Mouse (Mus musculus) heart, embryonic 10.5 days (tissue): ENCODE measurements at regions not wholly inside any gene's neighbourhood (a gene's known extent, or its start where the extent isn't known, plus 50 kb on each side); places are given as distances from the start of the nearest gene placed in this dataset.

Experiments used
- DNase-seq: peaks from one replicate; pipeline ENCODE4 v3.0.0-alpha.2; 2017; ENCODE audit warnings: low spot score
- H3K27ac ChIP-seq: fragments of 300-500 bp; sonication (generic); 2 replicates; pipeline ENCODE4 v1.5.1; 2016; ENCODE audit warnings: mild to moderate bottlenecking
- H3K27me3 ChIP-seq: fragments of 300-500 bp; sonication (generic); 2 replicates; pipeline ENCODE4 v1.6.1; 2016; ENCODE audit warnings: mild to moderate bottlenecking; ENCODE audit not compliant: poor library complexity, insufficient read depth, severe bottlenecking
- H3K36me3 ChIP-seq: fragments of 300-500 bp; sonication (generic); 2 replicates; pipeline ENCODE4 v1.6.1; 2016; ENCODE audit warnings: mild to moderate bottlenecking, moderate library complexity
- H3K4me1 ChIP-seq: fragments of 300-500 bp; sonication (generic); 2 replicates; pipeline ENCODE4 v1.6.1; 2016; ENCODE audit warnings: mild to moderate bottlenecking
- H3K4me3 ChIP-seq: fragments of 300-500 bp; sonication (generic); 2 replicates; pipeline ENCODE4 v1.5.1; 2016; ENCODE audit warnings: mild to moderate bottlenecking, moderate library complexity
- H3K9me3 ChIP-seq: fragments of 300-500 bp; sonication (generic); 2 replicates; pipeline ENCODE4 v1.6.1; 2016; ENCODE audit warnings: mild to moderate bottlenecking, moderate library complexity
- WGBS: fragments of 180-500 bp; shearing (Covaris S2); methylation state at CpG from one replicate; pipeline ENCODE4 v1.1.7; 2016; 5-methylcytosine and 5-hydroxymethylcytosine counted together

DNA sequence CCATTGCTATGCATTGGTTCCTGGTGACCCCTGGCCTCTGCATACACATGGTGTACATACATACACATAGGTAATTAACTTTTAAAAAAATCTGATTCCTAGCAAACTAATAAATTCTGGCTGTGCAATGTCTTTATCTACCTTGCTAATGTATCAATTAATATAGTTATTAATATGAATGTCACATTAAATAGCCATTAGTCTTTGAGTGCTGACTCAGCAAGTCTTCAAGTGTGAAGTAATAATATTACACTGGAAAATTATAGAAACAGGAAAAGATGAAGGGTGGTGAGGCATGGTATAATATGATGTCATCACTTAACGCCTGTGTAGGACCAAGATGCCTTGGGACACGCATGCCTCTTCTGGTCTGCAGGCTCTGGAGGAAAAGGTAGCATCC is 126.5 kb upstream of the Krr1 start:
- Histone ChIP-seq H3K27me3 (no peaks in the 10 kb centered on the region), H3K4me1 (0 out of 2 replicates have a peak, but pooled peaks cover 9% of the 10 kb centered on the region), H3K9me3 (no peaks in the 10 kb centered on the region), H3K36me3 (no peaks in the 10 kb centered on the region), H3K4me3 (no peak overlapping the region), H3K27ac (no peak overlapping the region)
- no peak for DNase-seq
- WGBS = 89% methylated on average over 2 of the region's 2 CpGs

DNA sequence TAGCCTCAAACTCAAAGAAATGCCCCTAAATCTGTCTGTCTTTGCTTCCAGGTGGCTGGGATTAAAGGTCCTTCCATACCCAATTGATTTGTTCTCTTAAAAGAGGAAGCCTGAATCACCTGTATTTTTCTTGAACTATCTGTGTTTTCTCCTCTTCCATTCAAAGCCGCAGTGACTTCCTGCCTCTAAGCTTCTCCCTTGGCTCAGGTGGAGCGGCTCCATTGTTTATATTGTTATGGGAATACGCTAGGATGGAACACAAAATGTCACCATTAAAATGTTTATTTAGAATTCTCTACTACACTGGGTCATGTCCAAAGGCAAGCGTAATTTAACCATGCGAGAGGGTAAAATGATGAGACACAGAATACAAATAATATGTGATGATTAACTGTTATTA is 118.2 kb upstream of the Krr1 start:
- no peak overlapping the region for H3K27ac ChIP-seq
- no peaks in the 10 kb centered on the region for H3K4me1 ChIP-seq
- H3K4me3 ChIP-seq = no peak overlapping the region
- no peaks in the 10 kb centered on the region for H3K36me3 ChIP-seq
- 84% methylated on average over 5 of the region's 5 CpGs for WGBS
- no peaks in the 10 kb centered on the region for H3K9me3 ChIP-seq
- H3K27me3 ChIP-seq = no peaks in the 10 kb centered on the region
- no peak for DNase-seq

- WGBS = 85% methylated on average over 18 of the region's 18 CpGs
- Histone ChIP-seq H3K27me3 (no peaks in the 10 kb centered on the region), H3K9me3 (no peaks in the 10 kb centered on the region), H3K27ac (no peak overlapping the region), H3K4me1 (no peaks in the 10 kb centered on the region), H3K4me3 (no peak overlapping the region), H3K36me3 (no peaks in the 10 kb centered on the region)
- no peak for DNase-seq
Measured at GRCm38 (mm10) chr10:111855496-111855895, 117.0 kb upstream of the Krr1 start.

DNA sequence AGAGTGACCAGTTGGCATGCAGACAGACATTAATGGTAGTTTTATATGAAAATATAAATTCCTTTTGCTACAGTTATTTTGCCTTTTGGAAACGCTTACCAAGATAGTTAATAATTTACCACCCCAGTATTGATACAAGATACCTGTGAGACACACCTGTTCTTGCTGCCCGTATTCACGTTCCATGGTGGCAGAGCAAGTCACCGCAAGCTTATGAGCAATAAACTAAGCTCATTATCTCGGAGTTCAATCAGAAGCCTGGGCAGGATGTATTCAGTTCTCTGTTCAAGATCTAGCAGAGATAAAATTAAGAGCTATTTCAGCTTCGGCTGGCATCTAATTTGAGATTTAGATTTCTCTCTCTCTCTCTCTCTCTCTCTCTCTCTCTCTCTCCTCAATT is 114.1 kb upstream of the Krr1 start:
- WGBS = 81% methylated on average over 6 of the region's 6 CpGs
- H3K4me1 ChIP-seq = no peaks in the 10 kb centered on the region
- no peaks in the 10 kb centered on the region for H3K27me3 ChIP-seq
- no peaks in the 10 kb centered on the region for H3K36me3 ChIP-seq
- no peak overlapping the region for H3K27ac ChIP-seq
- no peaks in the 10 kb centered on the region for H3K9me3 ChIP-seq
- DNase-seq = no peak
- no peak overlapping the region for H3K4me3 ChIP-seq

- Histone ChIP-seq H3K4me1 (no peaks in the 10 kb centered on the region), H3K36me3 (no peaks in the 10 kb centered on the region), H3K27me3 (no peaks in the 10 kb centered on the region), H3K9me3 (no peaks in the 10 kb centered on the region), H3K27ac (no peak overlapping the region), H3K4me3 (no peak overlapping the region)
- no peak for DNase-seq
- WGBS = 77% methylated on average over 8 of the region's 8 CpGs
Measured at GRCm38 (mm10) chr10:111865286-111865830, 107.1 kb upstream of the Krr1 start.

- H3K4me1 ChIP-seq = no peaks in the 10 kb centered on the region
- H3K4me3 ChIP-seq = no peak overlapping the region
- H3K9me3 ChIP-seq = no peaks in the 10 kb centered on the region
- H3K27me3 ChIP-seq = no peaks in the 10 kb centered on the region
- 49% methylated on average over 6 of the region's 6 CpGs for WGBS
- no peaks in the 10 kb centered on the region for H3K36me3 ChIP-seq
- no peak for DNase-seq
- H3K27ac ChIP-seq = no peak overlapping the region
Measured at GRCm38 (mm10) chr10:111867102-111867501, 105.4 kb upstream of the Krr1 start.

- no peaks in the 10 kb centered on the region for H3K4me1 ChIP-seq
- H3K27ac ChIP-seq = 0 out of 2 replicates have a peak overlapping the region, but pooled peaks have one; percentile 25
- H3K4me3 ChIP-seq = no peak overlapping the region
- H3K36me3 ChIP-seq = no peaks in the 10 kb centered on the region
- H3K27me3 ChIP-seq = no peaks in the 10 kb centered on the region
- DNase-seq = no peak
- WGBS = 23% methylated on average over 6 of the region's 6 CpGs
- H3K9me3 ChIP-seq = no peaks in the 10 kb centered on the region
Measured at GRCm38 (mm10) chr10:111867538-111867937, 104.9 kb upstream of the Krr1 start.

DNA sequence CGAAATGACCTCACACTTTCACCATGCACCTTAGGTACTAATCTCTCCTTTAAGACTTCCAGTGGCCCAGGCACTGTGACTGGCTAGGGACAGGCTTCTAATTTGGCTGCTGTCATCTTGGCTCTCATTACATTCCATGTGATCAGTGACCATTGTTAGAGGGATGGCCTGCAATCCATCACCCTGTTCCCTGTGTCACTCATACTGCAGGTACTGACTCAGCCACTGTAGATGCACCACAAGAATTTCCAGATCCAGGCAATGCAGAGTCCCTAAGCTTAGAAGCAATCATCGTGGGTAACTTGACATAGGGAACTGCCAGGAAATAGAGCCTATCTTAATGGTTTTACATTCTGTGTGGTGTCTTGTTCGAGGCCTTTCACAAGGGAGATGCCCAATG is 92.1 kb upstream of the Krr1 start:
- Histone ChIP-seq H3K9me3 (no peaks in the 10 kb centered on the region), H3K27me3 (no peaks in the 10 kb centered on the region), H3K4me3 (no peak overlapping the region), H3K4me1 (no peaks in the 10 kb centered on the region), H3K27ac (no peak overlapping the region), H3K36me3 (no peaks in the 10 kb centered on the region)
- 45% methylated on average over 3 of the region's 3 CpGs for WGBS
- no peak for DNase-seq

DNA sequence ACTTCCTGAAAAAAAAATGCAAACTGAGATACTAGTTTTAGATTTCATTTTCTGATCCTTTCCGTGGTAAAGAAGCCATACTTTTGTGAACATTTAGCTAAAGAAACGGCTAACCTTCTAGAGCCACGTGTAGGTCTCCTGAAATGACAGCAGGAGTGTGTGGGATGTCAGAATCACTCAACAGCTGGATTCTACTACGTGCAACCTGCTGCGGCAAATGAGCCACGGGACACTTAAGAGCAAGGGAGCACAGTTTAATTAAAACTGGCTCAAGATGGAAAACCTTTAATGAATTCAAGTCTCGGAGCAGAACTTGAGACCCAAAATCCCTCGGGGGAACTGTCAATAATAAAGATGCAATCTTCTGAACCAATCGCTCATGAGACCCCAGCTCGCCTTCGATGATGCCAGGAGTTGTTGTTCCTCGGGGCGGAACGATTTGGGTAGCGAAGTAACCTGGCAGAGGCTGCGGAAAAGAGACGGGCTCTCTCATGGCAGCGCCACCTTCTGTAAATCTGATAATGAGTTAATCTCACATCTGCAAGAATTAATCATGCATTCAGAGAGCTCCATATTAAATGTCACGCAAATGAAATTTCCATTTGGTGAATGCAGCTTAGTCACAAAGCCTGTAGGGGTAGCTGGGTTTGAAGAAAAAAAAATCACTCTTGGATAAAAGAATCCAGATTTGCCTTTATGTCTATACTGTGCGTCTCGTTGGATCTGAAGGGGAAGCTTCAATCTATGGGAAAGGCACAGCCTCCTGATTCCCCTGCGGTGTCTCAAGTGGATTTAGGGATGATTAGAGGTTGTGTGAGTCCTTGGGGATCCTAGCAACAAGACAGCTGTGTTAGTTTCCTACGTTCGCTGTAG is 90.9 kb upstream of the Krr1 start:
- no peak for DNase-seq
- WGBS = 73% methylated on average over 24 of the region's 24 CpGs
- Histone ChIP-seq H3K4me1 (no peaks in the 10 kb centered on the region), H3K4me3 (no peak overlapping the region), H3K36me3 (no peaks in the 10 kb centered on the region), H3K27ac (no peak overlapping the region), H3K27me3 (no peaks in the 10 kb centered on the region), H3K9me3 (no peaks in the 10 kb centered on the region)

DNA sequence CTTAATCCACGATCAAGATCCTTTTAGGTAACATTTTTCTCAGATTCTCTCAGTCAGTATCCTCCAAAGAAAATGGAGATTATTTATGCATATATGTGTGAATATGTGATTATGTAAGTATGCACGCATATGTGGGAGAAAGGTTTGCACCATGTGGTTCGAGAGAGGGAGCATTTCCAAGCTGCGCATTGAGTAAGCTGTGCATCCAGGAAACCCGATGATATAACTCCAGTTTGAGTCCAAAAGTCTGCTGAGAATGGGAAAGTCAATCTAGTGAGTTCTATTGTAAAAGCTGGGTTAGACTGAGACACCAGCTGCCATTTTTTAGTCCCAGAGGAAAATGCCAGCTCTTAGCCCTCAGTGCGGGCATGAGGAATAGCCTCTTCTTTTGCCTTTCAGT is 89.9 kb upstream of the Krr1 start:
- H3K4me3 ChIP-seq = no peak overlapping the region
- H3K4me1 ChIP-seq = no peaks in the 10 kb centered on the region
- H3K36me3 ChIP-seq = no peaks in the 10 kb centered on the region
- no peaks in the 10 kb centered on the region for H3K27me3 ChIP-seq
- DNase-seq = no peak
- 90% methylated on average over 6 of the region's 6 CpGs for WGBS
- H3K27ac ChIP-seq = no peak overlapping the region
- H3K9me3 ChIP-seq = no peaks in the 10 kb centered on the region

- WGBS = 81% methylated on average over 4 of the region's 4 CpGs
- no peak overlapping the region for H3K4me3 ChIP-seq
- H3K27ac ChIP-seq = no peak overlapping the region
- DNase-seq = no peak
- no peaks in the 10 kb centered on the region for H3K9me3 ChIP-seq
- no peaks in the 10 kb centered on the region for H3K4me1 ChIP-seq
- H3K36me3 ChIP-seq = no peaks in the 10 kb centered on the region
- H3K27me3 ChIP-seq = no peaks in the 10 kb centered on the region
Measured at GRCm38 (mm10) chr10:111884701-111885100, 87.8 kb upstream of the Krr1 start.

- Histone ChIP-seq H3K9me3 (no peaks in the 10 kb centered on the region), H3K36me3 (no peaks in the 10 kb centered on the region), H3K27me3 (no peaks in the 10 kb centered on the region), H3K27ac (no peak overlapping the region), H3K4me1 (peaks cover 4% of the 10 kb centered on the region; the same call in 1 of the 2 replicates), H3K4me3 (no peak overlapping the region)
- DNase-seq = no peak
- 85% methylated on average over 5 of the region's 5 CpGs for WGBS
Measured at GRCm38 (mm10) chr10:111889111-111889510, 83.4 kb upstream of the Krr1 start.

DNA sequence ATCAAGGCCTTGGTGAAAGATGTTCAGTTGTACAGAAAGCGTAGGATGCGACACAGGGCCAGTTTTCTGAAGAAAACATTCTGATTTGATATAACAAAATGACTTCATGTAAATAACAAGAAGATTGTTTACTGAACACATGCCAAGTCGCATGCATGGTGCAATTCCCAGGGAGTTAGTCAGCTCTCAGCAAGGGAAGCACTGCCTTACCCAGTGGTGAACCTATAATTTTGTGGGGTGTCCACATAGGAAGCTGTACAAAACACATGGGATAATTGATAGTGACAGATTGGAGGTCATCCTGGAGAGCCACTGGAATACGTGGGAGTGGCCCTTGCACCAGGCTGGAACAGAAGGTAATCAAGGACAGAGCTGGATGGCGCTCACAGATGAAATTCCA is 79.0 kb upstream of the Krr1 start:
- H3K4me3 ChIP-seq = no peak overlapping the region
- no peaks in the 10 kb centered on the region for H3K9me3 ChIP-seq
- H3K27me3 ChIP-seq = no peaks in the 10 kb centered on the region
- H3K36me3 ChIP-seq = no peaks in the 10 kb centered on the region
- no peak for DNase-seq
- H3K27ac ChIP-seq = no peak overlapping the region
- 87% methylated on average over 5 of the region's 5 CpGs for WGBS
- peaks cover 13% of the 10 kb centered on the region; the same call in 1 of the 2 replicates for H3K4me1 ChIP-seq
